Mouse (Mus musculus) bone marrow macrophage, adult 2 months (primary cell): Measurements from ENCODE around the gene Vmn1r80. TPM values are rescaled to one million over a fixed set of nuclear protein-coding genes. Genes with fewer than 3 reads are reported as not detected.
"Not testable (repeated sequence)": the region's sequence is repeated elsewhere in the genome, so short reads cannot be mapped to it uniquely, and the experiment has no call there.

Source experiments
- H3K27ac ChIP-seq: 2 replicates; pipeline ENCODE4 v1.5.1; 2012; ENCODE audit warnings: low read depth, low read length; ENCODE audit not compliant: insufficient read depth
- H3K4me1 ChIP-seq: 2 replicates; pipeline ENCODE4 v1.6.1; 2012; ENCODE audit warnings: low read length; ENCODE audit not compliant: control insufficient read depth, insufficient read depth
- H3K4me3 ChIP-seq: 2 replicates; pipeline ENCODE4 v1.5.1; 2012; ENCODE audit warnings: mild to moderate bottlenecking, low read length, moderate library complexity; ENCODE audit not compliant: insufficient read depth
- CTCF ChIP-seq: IDR thresholded peaks from 2 replicates; pipeline ENCODE4 v1.5.1; 2012; ENCODE audit warnings: low read depth, mild to moderate bottlenecking, low read length, moderate library complexity
- POLR2A ChIP-seq: IDR thresholded peaks from 2 replicates; pipeline ENCODE4 v1.6.1; 2012; ENCODE audit warnings: mild to moderate bottlenecking, low read depth, low read length, borderline replicate concordance
- polyA plus RNA-seq: library from polyadenylated mRNA; stranded (reverse); fragments of >200 nt; gene quantifications from 2 replicates; pipeline ENCODE4 v1.2.4, GENCODE M21; 2012; ENCODE audit not compliant: missing spikeins, insufficient read depth, insufficient read length

Vmn1r80 gene
- 0.08 TPM in 1 of 2 replicates, not detected in the other for polyA plus RNA-seq

- no peak within 1 kb of the TSS for H3K4me3 ChIP-seq
Observed at GRCm38 (mm10) chr7:12188986-12189385, at the start of gene Vmn1r80. TSS of gene Vmn1r80 (plus strand) at chr7:12189286.

DNA sequence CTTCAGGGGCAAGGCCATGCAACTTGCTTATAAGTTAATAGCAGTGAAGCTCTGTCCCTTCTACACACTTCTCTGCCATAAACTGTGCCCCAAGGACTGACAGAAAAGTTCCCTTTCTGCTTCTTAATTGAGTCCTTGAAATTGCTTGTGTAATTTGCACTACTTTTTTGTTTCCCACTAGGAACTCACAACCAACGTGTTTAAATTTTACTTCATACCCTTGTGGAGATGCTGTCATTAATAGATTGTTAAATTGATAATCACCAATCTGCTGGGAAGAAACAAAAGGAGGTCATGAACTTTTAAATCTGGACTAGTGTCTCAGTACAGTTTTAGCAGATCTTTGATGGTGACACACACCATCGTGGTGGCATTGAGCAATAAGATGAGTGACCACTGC lies 39.1 kb upstream of the Vmn1r80 start, which contains the start of gene Vmn1r78:
TSS of gene Vmn1r78 (plus strand) at position 301 of the 400 bp plus-strand sequence.
- H3K27ac ChIP-seq, result no peak within 1 kb of the TSS
- TF ChIP-seq CTCF, result no peak
- no peak for TF ChIP-seq POLR2A
- no peak within 1 kb of the TSS for H3K4me3 ChIP-seq
- no peaks in the 10 kb centered on the region for H3K4me1 ChIP-seq

More at GRCm38 (mm10) chr7:12188986-12189385, at the start of gene Vmn1r80:
- no peak within 1 kb of the TSS for H3K27ac ChIP-seq
- no peaks in the 10 kb centered on the region for H3K4me1 ChIP-seq
- TF ChIP-seq POLR2A (no peak), CTCF (no peak)

DNA sequence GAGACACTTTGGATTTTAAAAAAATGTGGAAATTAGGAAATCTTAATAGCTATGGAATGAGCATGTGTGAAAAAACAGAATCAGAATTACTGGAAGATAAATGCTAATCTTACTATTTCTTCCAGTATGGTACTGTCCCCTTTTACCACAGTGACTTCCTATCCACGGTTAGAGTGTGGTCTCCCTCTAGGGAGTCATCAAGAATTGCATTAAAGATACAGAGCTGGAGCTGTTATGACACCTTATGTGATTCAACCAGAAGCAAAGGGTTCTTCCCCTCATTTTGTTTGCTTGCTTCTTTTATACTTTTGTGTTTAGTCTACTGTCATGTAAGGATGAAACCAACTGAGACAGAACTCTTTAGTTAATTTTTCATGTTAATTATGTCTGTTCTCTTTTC lies 32.6 kb upstream of the Vmn1r80 start:
- not testable (repeated sequence) for H3K27ac ChIP-seq, H3K4me1 ChIP-seq

GRCm38 (mm10) chr7:12170979-12171378 lies 18.1 kb upstream of the Vmn1r80 start, which contains the start of gene Vmn1r79:
TSS of gene Vmn1r79 (plus strand) at chr7:12171279.
- not testable (repeated sequence) for H3K4me3 ChIP-seq, H3K27ac ChIP-seq

More for the DNA sequence above, 32.6 kb upstream of the Vmn1r80 start:
- not testable (repeated sequence) for H3K4me3 ChIP-seq

DNA sequence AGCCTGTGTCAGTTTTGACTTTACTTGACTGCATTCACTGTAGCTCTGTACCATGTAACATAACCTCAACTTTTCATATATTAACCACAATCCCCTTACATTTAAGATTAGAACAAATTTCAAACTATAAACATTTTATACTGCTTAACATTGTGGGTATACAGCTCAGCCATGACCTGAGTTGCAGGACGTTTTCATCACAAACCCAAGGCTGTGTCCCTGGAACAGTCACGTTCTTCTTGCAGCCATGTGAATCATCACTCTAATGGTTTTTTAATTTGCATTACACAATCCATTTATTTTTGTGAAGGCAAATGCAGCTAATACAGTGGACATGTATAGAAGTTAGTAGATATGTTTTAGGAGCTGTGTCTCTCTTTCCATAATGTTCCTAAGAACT lies 16.2 kb upstream of the Vmn1r80 start:
- not testable (repeated sequence) for H3K27ac ChIP-seq, H3K4me3 ChIP-seq, H3K4me1 ChIP-seq

More at GRCm38 (mm10) chr7:12170979-12171378, 18.1 kb upstream of the Vmn1r80 start, which contains the start of gene Vmn1r79:
- H3K4me1 ChIP-seq, result not testable (repeated sequence)

DNA sequence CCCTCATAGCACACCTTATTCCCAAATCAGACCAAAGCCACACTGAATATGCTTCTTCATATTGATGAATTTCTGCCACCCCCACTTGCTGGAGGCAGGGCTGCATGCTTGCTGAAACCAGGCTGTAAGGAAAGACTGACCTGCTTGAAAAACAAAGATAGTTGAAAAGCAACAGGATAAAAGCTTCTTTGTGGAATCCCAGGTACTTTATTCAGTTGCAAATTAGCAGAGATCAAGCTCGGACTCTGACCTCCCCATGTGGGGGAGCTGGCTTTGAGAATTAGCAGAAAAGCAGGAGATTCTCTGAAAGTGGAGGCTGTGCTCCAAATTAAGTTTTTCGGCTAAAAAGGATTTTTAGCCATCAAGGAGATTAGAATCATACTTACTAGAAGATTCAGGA lies 15.1 kb downstream of the Vmn1r80 start:
- TF ChIP-seq POLR2A (no peak), CTCF (no peak)
- H3K4me3 ChIP-seq, result no peak overlapping the region
- H3K4me1 ChIP-seq, result no peaks in the 10 kb centered on the region
- H3K27ac ChIP-seq, result no peak overlapping the region

Other genes with a start within 250 kb of the Vmn1r80 start
- gene Vmn1r77, start 152.5 kb upstream of the Vmn1r80 start, polyA plus RNA-seq, result not detected in 2 replicates
- not detected in 2 replicates for gene Vmn1r78, start 39.0 kb upstream of the Vmn1r80 start, polyA plus RNA-seq
- 0.28 TPM in 1 of 2 replicates, not detected in the other for gene Vmn1r79, start 18.0 kb upstream of the Vmn1r80 start, polyA plus RNA-seq
- 0.13 TPM in 1 of 2 replicates, not detected in the other for gene Vmn1r81, start 79.0 kb downstream of the Vmn1r80 start, polyA plus RNA-seq
- gene Vmn1r82, start 111.1 kb downstream of the Vmn1r80 start, polyA plus RNA-seq, result not detected in 2 replicates
- gene Vmn1r83, start 140.2 kb downstream of the Vmn1r80 start, polyA plus RNA-seq, result 0.20 TPM in 1 of 2 replicates, not detected in the other
- 0.16 TPM in 1 of 2 replicates, not detected in the other for gene Vmn1r84, start 180.0 kb downstream of the Vmn1r80 start, polyA plus RNA-seq
- gene Zfp551, start 233.5 kb downstream of the Vmn1r80 start, polyA plus RNA-seq, result 0.85 and 0.91 TPM in 2 replicates